11 mouse cellular contexts compared by ENCODE assay signal in genomic region chr4:109439825-109440248, GRCm38 (mm10). TPM values are rescaled to one million over a fixed set of nuclear protein-coding genes. Genes with fewer than 3 reads are reported as not detected.
DNase-seq lines count a peak whose midpoint lies in the region; ATAC-seq and TF ChIP-seq lines count a peak whose summit lies in the region.
"Had no signal": no experiment of that assay in that cellular context is flagged by ENCODE, and none has a peak within 500 bp of the region (broad histone marks: within the 10 kb centered on the region; RNA-seq: fewer than 3 reads in every experiment).

No protein-coding gene starts in this region.

- H3K79me2 ChIP-seq in MEL (ENCODE audit: control insufficient read depth, insufficient read depth, low read length, poor library complexity) = no peaks in the 10 kb centered on the region

- TF ChIP-seq RAD21 in MEL (IDR thresholded peaks at IDR 0.05; ENCODE audit: low read depth, low read length) = no peak

- TF ChIP-seq POLR2A in MEL (IDR thresholded peaks at IDR 0.05; ENCODE audit: control insufficient read depth in 1 of 2, insufficient read depth in 1 of 2, low read depth in 1 of 2, low read length in 2 of 2, poor library complexity in 1 of 2) = no peak
- no peak for TF ChIP-seq POLR2A in kidney, adult 2 months (IDR thresholded peaks at IDR 0.05; ENCODE audit: low read depth, low read length)

- no peak for DNase-seq in embryonic facial prominence, embryonic 10.5 days (ENCODE audit: low spot score)
- DNase-seq in MEL (ENCODE audit: low read depth, low spot score) = peak; percentile 72
- DNase-seq in kidney, adult 2 months = no peak
- DNase-seq in left cerebral cortex, adult 18-20 months (ENCODE audit: low spot score in 2 of 2) = no peak
- DNase-seq in layer of hippocampus, adult 18-20 months (ENCODE audit: low spot score in 2 of 2) = no peak
- DNase-seq: gastrocnemius, postnatal 36 days; kidney, adult 9 months; right cerebral cortex, adult 18-20 months had no signal

- H3K4me1 ChIP-seq in embryonic facial prominence, embryonic 12.5 days = no peaks in the 10 kb centered on the region
- peaks cover 13% of the 10 kb centered on the region; the same call in 1 of the 2 replicates for H3K4me1 ChIP-seq in embryonic facial prominence, embryonic 10.5 days
- peaks cover 22 to 55% of the 10 kb centered on the region in 2 experiments for H3K4me1 ChIP-seq in MEL (ENCODE audit: control insufficient read depth in 1 of 2, insufficient read depth in 2 of 2, low read length in 2 of 2)
- peaks cover 52% of the 10 kb centered on the region for H3K4me1 ChIP-seq in heart, embryonic 13.5 days
- H3K4me1 ChIP-seq in megakaryocyte, embryonic 14.5 days = peaks cover 78% of the 10 kb centered on the region
- no peaks in the 10 kb centered on the region; the same call in 1 of the 2 replicates for H3K4me1 ChIP-seq in kidney, adult 2 months (ENCODE audit: control insufficient read depth, insufficient read depth, low read length)

- H3K4me2 ChIP-seq in embryonic facial prominence, embryonic 12.5 days (replicated peaks) = no peak overlapping the region
- H3K4me2 ChIP-seq in heart, embryonic 13.5 days = no peak overlapping the region

- TF ChIP-seq CTCF in MEL (IDR thresholded peaks at IDR 0.05 in 2 of 3, conservative IDR thresholded peaks at IDR 0.05 in 1 of 3; ENCODE audit: control insufficient read depth in 1 of 3, insufficient read depth in 1 of 3, low read depth in 2 of 3, low read length in 3 of 3, poor library complexity in 1 of 3, severe bottlenecking in 1 of 3) = no peak
- TF ChIP-seq CTCF in kidney, adult 2 months (conservative IDR thresholded peaks at IDR 0.05; ENCODE audit: insufficient read depth, insufficient read length, low read depth, low read length) = no peak

- peak overlapping the region; percentile 57; the same call in 1 of the 2 replicates for H3K27ac ChIP-seq in embryonic facial prominence, embryonic 12.5 days
- no peak overlapping the region for H3K27ac ChIP-seq in embryonic facial prominence, embryonic 10.5 days (replicated peaks)
- H3K27ac ChIP-seq in MEL (ENCODE audit: control insufficient read depth, low read depth, low read length) = peak overlapping the region; percentile 50
- H3K27ac ChIP-seq in heart, embryonic 13.5 days (replicated peaks) = peak overlapping the region; percentile 45; the same call in 1 of the 2 replicates
- H3K27ac ChIP-seq in kidney, adult 2 months (ENCODE audit: insufficient read depth, low read depth, low read length) = no peak overlapping the region

- ATAC-seq in embryonic facial prominence, embryonic 12.5 days (ENCODE audit: insufficient number of reproducible peaks, insufficient read depth, low FRiP score, low TSS enrichment) = no peak
- no peak for ATAC-seq in heart, embryonic 13.5 days (ENCODE audit: extremely low read depth, insufficient number of reproducible peaks, low FRiP score, low TSS enrichment)

- H3K36me3 ChIP-seq in embryonic facial prominence, embryonic 12.5 days = 0 out of 2 replicates have a peak, but pooled peaks cover 4% of the 10 kb centered on the region
- H3K36me3 ChIP-seq in embryonic facial prominence, embryonic 10.5 days (replicated peaks) = peaks cover 17% of the 10 kb centered on the region
- peaks cover 0 to 42% of the 10 kb centered on the region in 2 experiments; a peak in 2 of 4 replicates for H3K36me3 ChIP-seq in MEL (ENCODE audit: control insufficient read depth in 1 of 2, insufficient read depth in 2 of 2, low read length in 2 of 2)
- H3K36me3 ChIP-seq in heart, embryonic 13.5 days = peaks cover 42% of the 10 kb centered on the region
- peaks cover 54% of the 10 kb centered on the region for H3K36me3 ChIP-seq in megakaryocyte, embryonic 14.5 days (replicated peaks; ENCODE audit: low read length)
- H3K36me3 ChIP-seq in kidney, adult 2 months (ENCODE audit: control insufficient read depth, insufficient read depth, low read length) = no peaks in the 10 kb centered on the region

- no peaks in the 10 kb centered on the region for H3K27me3 ChIP-seq in embryonic facial prominence, embryonic 12.5 days
- H3K27me3 ChIP-seq in embryonic facial prominence, embryonic 10.5 days (replicated peaks; ENCODE audit: low read depth, poor library complexity, severe bottlenecking) = no peaks in the 10 kb centered on the region
- H3K27me3 ChIP-seq in MEL (ENCODE audit: control insufficient read depth in 1 of 2, insufficient read depth in 2 of 2, low read length in 2 of 2) = no peaks in the 10 kb centered on the region
- H3K27me3 ChIP-seq in heart, embryonic 13.5 days (replicated peaks) = no peaks in the 10 kb centered on the region
- no peaks in the 10 kb centered on the region for H3K27me3 ChIP-seq in megakaryocyte, embryonic 14.5 days (replicated peaks)
- no peaks in the 10 kb centered on the region for H3K27me3 ChIP-seq in kidney, adult 2 months (replicated peaks; ENCODE audit: control insufficient read depth, insufficient read depth, low read length)

- H3K4me3 ChIP-seq in embryonic facial prominence, embryonic 12.5 days = no peak overlapping the region
- no peak overlapping the region for H3K4me3 ChIP-seq in embryonic facial prominence, embryonic 10.5 days
- no peak overlapping the region for H3K4me3 ChIP-seq in MEL (ENCODE audit: control insufficient read depth in 1 of 2, insufficient read depth in 1 of 2, low read depth in 2 of 2, low read length in 2 of 2)
- no peak overlapping the region for H3K4me3 ChIP-seq in heart, embryonic 13.5 days
- peak overlapping the region; percentile 79 for H3K4me3 ChIP-seq in megakaryocyte, embryonic 14.5 days (replicated peaks)
- H3K4me3 ChIP-seq in kidney, adult 2 months (ENCODE audit: insufficient read depth, low read depth, low read length) = no peak overlapping the region

- H3K9me3 ChIP-seq in embryonic facial prominence, embryonic 12.5 days = no peaks in the 10 kb centered on the region
- H3K9me3 ChIP-seq in embryonic facial prominence, embryonic 10.5 days = no peaks in the 10 kb centered on the region
- H3K9me3 ChIP-seq in MEL (replicated peaks; ENCODE audit: insufficient read depth, low read length) = no peaks in the 10 kb centered on the region
- no peaks in the 10 kb centered on the region for H3K9me3 ChIP-seq in heart, embryonic 13.5 days
- H3K9me3 ChIP-seq in megakaryocyte, embryonic 14.5 days = no peaks in the 10 kb centered on the region

- TF ChIP-seq EP300 in MEL (IDR thresholded peaks at IDR 0.05; ENCODE audit: low read depth in 1 of 2, low read length in 2 of 2) = peak; percentile 59 to 87

- no peak overlapping the region for H3K9ac ChIP-seq in embryonic facial prominence, embryonic 12.5 days
- H3K9ac ChIP-seq in MEL (ENCODE audit: control insufficient read depth, low read depth, low read length, poor library complexity, severe bottlenecking) = no peak overlapping the region; the same call in 1 of the 2 replicates
- peak overlapping the region; percentile 40; the same call in 1 of the 2 replicates for H3K9ac ChIP-seq in heart, embryonic 13.5 days

- 63% methylated on average over 3 of the region's 3 CpGs for WGBS in embryonic facial prominence, embryonic 12.5 days
- 77% methylated on average over 3 of the region's 3 CpGs for WGBS in embryonic facial prominence, embryonic 10.5 days
- 49% methylated on average over 3 of the region's 3 CpGs for WGBS in heart, embryonic 13.5 days
- WGBS in kidney, adult 2 months = 65% methylated on average over 3 of the region's 3 CpGs

TF ChIP-seq in MEL, 35 proteins besides CTCF, POLR2A, EP300 and RAD21:
- TF ChIP-seq TAL1 (IDR thresholded peaks at IDR 0.05; ENCODE audit: low read length) (peak; percentile 82), TCF12 (IDR thresholded peaks at IDR 0.05; ENCODE audit: low read depth, low read length) (peak; percentile 72; the same call in 1 of the 2 replicates), TBP (IDR thresholded peaks at IDR 0.05; ENCODE audit: low read depth, low read length) (0 out of 2 replicates have a peak, but pooled peaks have one; percentile 22), MXI1 (IDR thresholded peaks at IDR 0.05; ENCODE audit: low read depth, low read length) (peak; percentile 27; the same call in 1 of the 2 replicates), SIN3A (IDR thresholded peaks at IDR 0.05; ENCODE audit: low read length) (peak; percentile 51; the same call in 1 of the 2 replicates), ETS1 (IDR thresholded peaks at IDR 0.05; ENCODE audit: low read depth, low read length) (peak; percentile 87), USF2 (IDR thresholded peaks at IDR 0.05; ENCODE audit: borderline replicate concordance in 1 of 2, insufficient read depth in 1 of 2, low read depth in 1 of 2, low read length in 2 of 2) (no peak), GATA1 (IDR thresholded peaks at IDR 0.05; ENCODE audit: low read depth, low read length) (peak; percentile 71; the same call in 1 of the 2 replicates), MYC (IDR thresholded peaks at IDR 0.05; ENCODE audit: low read depth, low read length) (no peak)

RNA-seq across cellular contexts. Expression of gene Ttc39a, which starts 33.4 kb away (rescaled TPM):
- polyA plus RNA-seq in embryonic facial prominence, embryonic 12.5 days (2016; fragmentation: Nextera tagmentation; extraction: Ambion mirVana) = 3.6 and 4.2 TPM in 2 replicates
- 4.7 and 5.3 TPM in 2 replicates for polyA plus RNA-seq in embryonic facial prominence, embryonic 10.5 days (2016; fragmentation: Nextera tagmentation; extraction: Ambion mirVana)
- 1.8 and 2.8 TPM in 2 replicates for total RNA-seq in MEL (2012; rRNA removed)
- 1 to 10 TPM in 1 of 2 experiments, not detected in 1; 4.2 TPM for polyA plus RNA-seq in MEL (2012; ENCODE audit: insufficient read depth in 1 of 2, insufficient read length in 2 of 2, low read depth in 1 of 2, low replicate concordance in 2 of 2, missing spikeins in 1 of 2)
- 8.8 and 9.7 TPM in 2 replicates for polyA plus RNA-seq in heart, embryonic 13.5 days (2015; fragmentation: Nextera tagmentation; extraction: Ambion mirVana)
- 0.27 TPM in 1 of 2 replicates, not detected in the other for polyA plus RNA-seq in megakaryocyte, embryonic 14.5 days (2012; ENCODE audit: insufficient read depth, low replicate concordance)
- 2.8 and 3.1 TPM in 2 replicates for polyA plus RNA-seq in kidney, adult 2 months (2012; rRNA removed)
- 1 to 10 TPM; 2.7 to 4.3 TPM for total RNA-seq in left cerebral cortex, adult 18-20 months (2021)
- 1 to 10 TPM; 1.4 to 1.8 TPM for total RNA-seq in layer of hippocampus, adult 18-20 months (2021)

RNA-seq across cellular contexts. Expression of gene Rnf11, which starts 44.7 kb away (rescaled TPM):
- polyA plus RNA-seq in embryonic facial prominence, embryonic 12.5 days (2016; fragmentation: Nextera tagmentation; extraction: Ambion mirVana) = 50.0 and 52.4 TPM in 2 replicates
- 22.0 and 22.2 TPM in 2 replicates for polyA plus RNA-seq in embryonic facial prominence, embryonic 10.5 days (2016; fragmentation: Nextera tagmentation; extraction: Ambion mirVana)
- total RNA-seq in MEL (2012; rRNA removed) = 7.9 and 8.7 TPM in 2 replicates
- 1 to 10 TPM in 1 of 2 experiments, not detected in 1; 8.6 TPM for polyA plus RNA-seq in MEL (2012; ENCODE audit: insufficient read depth in 1 of 2, insufficient read length in 2 of 2, low read depth in 1 of 2, low replicate concordance in 2 of 2, missing spikeins in 1 of 2)
- polyA plus RNA-seq in heart, embryonic 13.5 days (2015; fragmentation: Nextera tagmentation; extraction: Ambion mirVana) = 42.6 and 45.0 TPM in 2 replicates
- polyA plus RNA-seq in megakaryocyte, embryonic 14.5 days (2012; ENCODE audit: insufficient read depth, low replicate concordance) = 38.6 and 84.7 TPM in 2 replicates
- 52.9 and 57.5 TPM in 2 replicates for polyA plus RNA-seq in kidney, adult 2 months (2012; rRNA removed)
- total RNA-seq in left cerebral cortex, adult 18-20 months (2021) = 100 to 1,000 TPM; 222 to 227 TPM
- 100 to 1,000 TPM; 177 to 178 TPM for total RNA-seq in layer of hippocampus, adult 18-20 months (2021)

Comparison
In these comparisons a context has a peak if more than half of its experiments do, and no peak if none do; other contexts are left out.
1. H3K27ac ChIP-seq: peak in embryonic facial prominence, embryonic 12.5 days (single experiment), MEL (single experiment) and heart, embryonic 13.5 days (single experiment); none in embryonic facial prominence, embryonic 10.5 days (single experiment) and kidney, adult 2 months (single experiment).